Mouse (Mus musculus) E14TG2a.4 (cell line): ENCODE measurements around the gene Selenos.

Source experiments
- CTCF ChIP-seq: conservative IDR thresholded peaks from 2 replicates; pipeline ENCODE4 v1.5.1; 2014; ENCODE audit warnings: low read length
- NANOG ChIP-seq: IDR thresholded peaks from 2 replicates; pipeline ENCODE4 v1.6.1; 2014; ENCODE audit warnings: borderline replicate concordance, low read length, mixed read lengths
- POU5F1 ChIP-seq: IDR thresholded peaks from 2 replicates; pipeline ENCODE4 v1.6.1; 2014; ENCODE audit warnings: low read length, borderline replicate concordance

GRCm38 (mm10) chr7:66036809-66037208 lies 42.6 kb upstream of the Selenos start:
- TF ChIP-seq CTCF (no peak), POU5F1 (no peak), NANOG (no peak)
